Mouse (Mus musculus) MEL (cell line): ENCODE data around the gene Mob3c.

Source experiments
- CTCF ChIP-seq, 3 experiments: IDR thresholded peaks in 2 of 3; conservative IDR thresholded peaks in 1 of 3; 2 replicates each; pipeline ENCODE4 v1.5.1; 2011 to 2012; ENCODE audit warnings: low read length in 3 of 3, low read depth in 2 of 3, mild to moderate bottlenecking in 2 of 3, improper control_type of control experiment in 1 of 3, inconsistent platforms in 1 of 3, mixed read lengths in 1 of 3, moderate library complexity in 1 of 3; ENCODE audit not compliant: control insufficient read depth in 1 of 3, insufficient read depth in 1 of 3, poor library complexity in 1 of 3, severe bottlenecking in 1 of 3
- EP300 ChIP-seq, 2 experiments: IDR thresholded peaks; 2 replicates each; pipeline ENCODE4 v1.6.1; 2011; ENCODE audit warnings: improper control_type of control experiment in 2 of 2, low read length in 2 of 2, low read depth in 1 of 2, mild to moderate bottlenecking in 1 of 2
- ETS1 ChIP-seq: IDR thresholded peaks from 2 replicates; pipeline ENCODE4 v1.6.1; 2012; ENCODE audit warnings: low read depth, mild to moderate bottlenecking, inconsistent platforms, low read length, improper control_type of control experiment, moderate library complexity
- GATA1 ChIP-seq: IDR thresholded peaks from 2 replicates; pipeline ENCODE4 v1.6.1; 2011; ENCODE audit warnings: low read depth, low read length, improper control_type of control experiment
- MAX ChIP-seq: IDR thresholded peaks from 2 replicates; pipeline ENCODE4 v1.6.1; 2011; ENCODE audit warnings: low read length, improper control_type of control experiment
- RCOR1 ChIP-seq: IDR thresholded peaks from 2 replicates; pipeline ENCODE4 v1.6.1; 2012; ENCODE audit warnings: low read depth, mild to moderate bottlenecking, inconsistent platforms, low read length, improper control_type of control experiment
- SMC3 ChIP-seq: IDR thresholded peaks from 2 replicates; pipeline ENCODE4 v1.6.1; 2011; ENCODE audit warnings: low read depth, low read length, improper control_type of control experiment
- TAL1 ChIP-seq: IDR thresholded peaks from 2 replicates; pipeline ENCODE4 v1.6.1; 2012; ENCODE audit warnings: mild to moderate bottlenecking, inconsistent platforms, low read length, moderate library complexity, mixed read lengths
- USF2 ChIP-seq, 2 experiments: IDR thresholded peaks; 2 replicates each; pipeline ENCODE4 v1.6.1; 2011 to 2012; ENCODE audit warnings: improper control_type of control experiment in 2 of 2, low read length in 2 of 2, borderline replicate concordance in 1 of 2, inconsistent platforms in 1 of 2, low read depth in 1 of 2, mild to moderate bottlenecking in 1 of 2; ENCODE audit not compliant: insufficient read depth in 1 of 2
- ZC3H11A ChIP-seq: IDR thresholded peaks from 2 replicates; pipeline ENCODE4 v1.6.1; 2012; ENCODE audit warnings: low read depth, mild to moderate bottlenecking, inconsistent platforms, low read length, improper control_type of control experiment
- ZMIZ1 ChIP-seq: IDR thresholded peaks from 2 replicates; pipeline ENCODE4 v1.6.1; 2012; ENCODE audit warnings: low read depth, mild to moderate bottlenecking, inconsistent platforms, low read length, improper control_type of control experiment, moderate library complexity

DNA sequence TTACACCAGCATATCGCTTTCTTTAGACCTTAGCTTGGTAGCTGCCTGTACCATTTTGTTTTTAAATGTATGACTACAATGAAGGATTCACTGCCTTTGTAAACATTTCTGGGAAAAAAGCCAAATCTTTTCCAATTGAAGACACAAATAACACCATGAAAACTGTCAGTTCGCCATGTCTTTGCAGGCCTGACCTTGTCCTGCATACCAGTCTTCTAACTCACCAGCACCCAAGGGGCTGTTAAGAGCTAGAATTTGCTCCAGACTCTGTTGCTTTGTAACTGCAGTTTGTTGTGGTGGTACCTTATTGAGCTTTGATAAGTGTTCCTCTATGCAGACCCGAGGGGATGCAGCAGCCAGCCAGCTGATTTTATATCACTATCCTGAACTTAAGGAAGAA lies 27.9 kb upstream of the Mob3c start:
- TF ChIP-seq MAX (no peak), EP300 (IDR thresholded peaks at IDR 0.05; ENCODE audit: low read depth in 1 of 2, low read length in 2 of 2) (no peak), CTCF (IDR thresholded peaks at IDR 0.05 in 2 of 3, conservative IDR thresholded peaks at IDR 0.05 in 1 of 3; ENCODE audit: control insufficient read depth in 1 of 3, insufficient read depth in 1 of 3, low read depth in 2 of 3, low read length in 3 of 3, poor library complexity in 1 of 3, severe bottlenecking in 1 of 3) (no peak), RCOR1 (no peak), SMC3 (no peak), ETS1 (no peak), ZC3H11A (no peak), TAL1 (no peak), USF2 (IDR thresholded peaks at IDR 0.05; ENCODE audit: borderline replicate concordance in 1 of 2, insufficient read depth in 1 of 2, low read depth in 1 of 2, low read length in 2 of 2) (no peak), ZMIZ1 (no peak), GATA1 (no peak)
